Mouse (Mus musculus) spleen, postnatal 14 days (tissue): ENCODE data around the gene Myt1l.

Experiments
- DNase-seq, 2 experiments: peaks; one replicate each; pipeline ENCODE4 v3.0.0; 2021 to 2022; ENCODE audit warnings: low spot score in 2 of 2

The Myt1l gene

GRCm38 (mm10) chr12:29528031-29528771 lies at the start of gene Myt1l:
TSS of gene Myt1l (plus strand) at chr12:29528384.
- no peak for DNase-seq

- no peak for DNase-seq
Measured at GRCm38 (mm10) chr12:29486424-29487035, 41.7 kb upstream of the Myt1l start.

GRCm38 (mm10) chr12:29526236-29526644 lies 1.9 kb upstream of the Myt1l start:
- no peak for DNase-seq

GRCm38 (mm10) chr12:29527048-29527761 lies 979 bp upstream of the Myt1l start:
- no peak for DNase-seq

- no peak for DNase-seq
Measured at GRCm38 (mm10) chr12:29530241-29530725, 2.1 kb downstream of the Myt1l start.

- DNase-seq: no peak
Measured at GRCm38 (mm10) chr12:29530823-29531222, 2.6 kb downstream of the Myt1l start.

GRCm38 (mm10) chr12:29533071-29533876 lies 5.1 kb downstream of the Myt1l start:
- DNase-seq: no peak

GRCm38 (mm10) chr12:29534326-29534725 lies 6.1 kb downstream of the Myt1l start:
- no peak for DNase-seq

GRCm38 (mm10) chr12:29534761-29535300 lies 6.6 kb downstream of the Myt1l start:
- no peak for DNase-seq

GRCm38 (mm10) chr12:29537916-29538315 lies 9.7 kb downstream of the Myt1l start:
- no peak for DNase-seq

- DNase-seq: no peak
Measured at GRCm38 (mm10) chr12:29538456-29538855, 10.3 kb downstream of the Myt1l start.

- DNase-seq: no peak
Measured at GRCm38 (mm10) chr12:29539106-29539505, 10.9 kb downstream of the Myt1l start.

GRCm38 (mm10) chr12:29540741-29541140 lies 12.6 kb downstream of the Myt1l start:
- no peak for DNase-seq

- DNase-seq: no peak
Measured at GRCm38 (mm10) chr12:29546073-29546472, 17.9 kb downstream of the Myt1l start.

- DNase-seq: no peak
Measured at GRCm38 (mm10) chr12:29547112-29547511, 18.9 kb downstream of the Myt1l start.

GRCm38 (mm10) chr12:29547755-29548154 lies 19.6 kb downstream of the Myt1l start:
- DNase-seq: no peak

- no peak for DNase-seq
Measured at GRCm38 (mm10) chr12:29553138-29553537, 25.0 kb downstream of the Myt1l start.

GRCm38 (mm10) chr12:29555718-29556117 lies 27.5 kb downstream of the Myt1l start:
- no peak for DNase-seq

GRCm38 (mm10) chr12:29556408-29556807 lies 28.2 kb downstream of the Myt1l start:
- DNase-seq: no peak

GRCm38 (mm10) chr12:29556901-29557300 lies 28.7 kb downstream of the Myt1l start:
- no peak for DNase-seq

GRCm38 (mm10) chr12:29559769-29560168 lies 31.6 kb downstream of the Myt1l start:
- no peak for DNase-seq
